Mouse (Mus musculus): ENCODE measurements around the gene Plcb1. TPM values are rescaled to one million over a fixed set of nuclear protein-coding genes. Genes with fewer than 3 reads are reported as not detected.

The Plcb1 gene
- polyA plus RNA-seq, 1 experiment from 2014 or later = 51.8 TPM

- Histone ChIP-seq H3K4me2 (ENCODE audit: low read length) (no peak overlapping the region), H3K36me3 (ENCODE audit: control insufficient read depth, insufficient read depth, low read length) (no peaks in the 10 kb centered on the region), H3K27me3 (replicated peaks; ENCODE audit: control insufficient read depth, insufficient read depth, low read length) (no peaks in the 10 kb centered on the region), H3K4me3 (ENCODE audit: low read length) (no peak overlapping the region), H3K9ac (ENCODE audit: low read depth, low read length) (no peak overlapping the region), H3K9me3 (ENCODE audit: control insufficient read depth, low read length) (no peaks in the 10 kb centered on the region), H3K4me1 (ENCODE audit: control insufficient read depth, insufficient read depth, low read depth, low read length) (no peaks in the 10 kb centered on the region), H3K27ac (ENCODE audit: low read depth, low read length) (0 out of 2 replicates have a peak overlapping the region, but pooled peaks have one; percentile 5)
- ATAC-seq = peak; percentile 32; the same call in 1 of the 2 replicates
- 70% methylated on average over 11 of the region's 11 CpGs for WGBS
Observed at GRCm38 (mm10) chr2:135204141-135205120, 418.6 kb downstream of the Plcb1 start.

DNA sequence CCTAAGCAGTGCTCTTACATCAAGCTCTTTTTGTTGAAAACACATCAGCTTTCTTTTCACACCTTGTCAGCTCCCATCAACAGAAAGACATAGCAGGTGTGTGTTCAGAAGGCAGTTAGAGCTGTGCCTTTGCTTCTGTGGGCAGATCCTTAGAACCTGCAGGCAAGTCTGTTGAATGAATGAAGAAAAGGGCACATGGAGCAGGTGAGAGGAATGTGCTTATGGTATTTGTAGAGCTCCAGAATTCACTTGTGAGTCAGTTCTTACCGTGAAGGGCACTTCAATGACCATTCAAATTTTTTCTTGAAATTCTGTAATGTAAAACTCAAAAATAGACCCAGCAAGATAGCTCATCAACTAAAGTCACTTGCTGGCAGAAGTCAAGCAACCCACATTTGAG is 423.0 kb downstream of the Plcb1 start:
- no peak for ATAC-seq
- Histone ChIP-seq H3K4me2 (ENCODE audit: low read length) (no peak overlapping the region), H3K36me3 (ENCODE audit: control insufficient read depth, insufficient read depth, low read length) (no peaks in the 10 kb centered on the region), H3K9ac (ENCODE audit: low read depth, low read length) (no peak overlapping the region), H3K4me1 (ENCODE audit: control insufficient read depth, insufficient read depth, low read depth, low read length) (no peaks in the 10 kb centered on the region), H3K27me3 (replicated peaks; ENCODE audit: control insufficient read depth, insufficient read depth, low read length) (no peaks in the 10 kb centered on the region), H3K27ac (ENCODE audit: low read depth, low read length) (no peak overlapping the region), H3K4me3 (ENCODE audit: low read length) (no peak overlapping the region), H3K9me3 (ENCODE audit: control insufficient read depth, low read length) (no peaks in the 10 kb centered on the region)
- WGBS = 97% methylated on average over 1 of the region's 1 CpGs

DNA sequence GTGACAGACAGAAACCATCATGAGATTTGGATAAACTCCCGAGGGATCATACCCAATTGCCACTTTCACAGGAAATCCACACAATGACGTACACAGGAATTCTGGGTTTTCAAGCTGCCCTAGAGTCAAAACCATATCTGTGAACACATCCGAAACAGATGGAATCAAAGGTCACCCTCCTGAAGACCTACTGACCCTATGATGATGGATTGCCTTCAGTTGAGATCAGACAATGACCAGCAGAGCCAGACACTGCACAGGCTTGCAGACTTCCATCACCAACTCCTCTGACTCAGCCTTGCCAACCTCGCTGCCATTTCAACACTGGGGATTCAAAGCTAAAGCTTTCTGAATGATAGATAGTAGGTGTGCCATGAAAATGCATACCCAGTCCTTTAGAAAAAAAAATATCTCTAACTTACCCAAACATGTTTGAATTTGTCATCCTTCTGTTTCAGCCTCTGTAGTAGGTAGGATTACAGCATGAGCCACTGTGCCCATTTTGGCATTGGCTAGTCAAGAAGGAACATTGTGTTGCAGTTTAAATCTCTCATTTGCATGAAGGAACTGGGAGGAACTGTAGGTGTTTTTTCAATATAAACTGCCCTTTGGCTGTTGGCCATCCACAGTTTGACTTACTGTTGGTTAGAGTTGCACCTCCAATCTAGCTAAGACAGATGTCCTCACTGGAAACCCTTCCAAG is 429.0 kb downstream of the Plcb1 start:
- H3K9me3 ChIP-seq (ENCODE audit: control insufficient read depth, low read length) = no peaks in the 10 kb centered on the region
- H3K27ac ChIP-seq (ENCODE audit: low read depth, low read length) = no peak overlapping the region
- no peak overlapping the region for H3K4me3 ChIP-seq (ENCODE audit: low read length)
- no peaks in the 10 kb centered on the region for H3K27me3 ChIP-seq (replicated peaks; ENCODE audit: control insufficient read depth, insufficient read depth, low read length)
- no peaks in the 10 kb centered on the region for H3K36me3 ChIP-seq (ENCODE audit: control insufficient read depth, insufficient read depth, low read length)
- no peak for ATAC-seq
- H3K4me2 ChIP-seq (ENCODE audit: low read length) = no peak overlapping the region
- no peaks in the 10 kb centered on the region for H3K4me1 ChIP-seq (ENCODE audit: control insufficient read depth, insufficient read depth, low read depth, low read length)
- H3K9ac ChIP-seq (ENCODE audit: low read depth, low read length) = no peak overlapping the region
- 58% methylated on average over 4 of the region's 4 CpGs for WGBS

DNA sequence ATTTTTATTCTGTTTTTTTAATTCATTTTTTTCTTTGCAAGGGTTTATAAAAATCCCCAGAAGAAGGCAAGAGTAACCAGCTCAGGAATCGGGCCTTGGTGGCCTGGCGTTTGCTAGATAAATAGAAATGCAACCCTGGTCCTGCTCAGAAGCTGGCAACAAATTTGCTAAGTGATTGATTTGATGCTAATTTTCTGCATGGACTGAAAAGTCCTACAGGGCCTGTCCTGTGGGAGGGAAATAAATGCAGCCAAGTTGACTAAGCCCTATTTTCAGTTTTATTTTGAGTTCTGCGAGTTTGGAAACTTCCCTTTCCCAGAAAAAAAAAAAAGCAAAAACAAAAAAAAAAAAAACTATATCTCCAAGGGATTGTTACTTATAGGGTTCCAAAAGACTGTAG is 433.5 kb downstream of the Plcb1 start:
- H3K4me1 ChIP-seq (ENCODE audit: control insufficient read depth, insufficient read depth, low read depth, low read length) = no peaks in the 10 kb centered on the region
- WGBS = 69% methylated on average over 3 of the region's 3 CpGs
- no peak for ATAC-seq
- H3K4me3 ChIP-seq (ENCODE audit: low read length) = no peak overlapping the region
- no peaks in the 10 kb centered on the region for H3K27me3 ChIP-seq (replicated peaks; ENCODE audit: control insufficient read depth, insufficient read depth, low read length)
- H3K9me3 ChIP-seq (ENCODE audit: control insufficient read depth, low read length) = no peaks in the 10 kb centered on the region
- no peaks in the 10 kb centered on the region for H3K36me3 ChIP-seq (ENCODE audit: control insufficient read depth, insufficient read depth, low read length)
- no peak overlapping the region for H3K9ac ChIP-seq (ENCODE audit: low read depth, low read length)
- H3K27ac ChIP-seq (ENCODE audit: low read depth, low read length) = no peak overlapping the region
- no peak overlapping the region for H3K4me2 ChIP-seq (ENCODE audit: low read length)

DNA sequence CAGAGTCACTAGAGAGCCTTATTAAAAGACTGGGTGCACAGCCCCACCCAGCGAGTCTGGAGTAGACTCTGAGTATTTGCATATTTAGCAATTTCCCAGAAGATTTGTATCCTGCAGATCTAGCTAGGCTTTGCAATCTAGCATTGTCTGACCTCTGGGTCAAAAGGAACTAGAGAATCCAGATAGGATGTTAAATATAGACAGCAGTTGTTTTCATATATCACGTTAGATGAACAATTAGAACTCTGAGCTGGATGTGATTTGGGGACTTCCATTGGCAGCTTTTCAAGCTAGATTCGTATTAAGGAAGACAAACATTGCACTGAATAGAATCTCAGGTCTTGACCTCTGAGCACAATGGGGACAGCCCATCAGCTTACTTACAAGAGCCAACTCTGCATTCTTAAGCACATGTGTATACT is 439.7 kb downstream of the Plcb1 start:
- Histone ChIP-seq H3K4me2 (ENCODE audit: low read length) (no peak overlapping the region), H3K27ac (ENCODE audit: low read depth, low read length) (no peak overlapping the region), H3K4me1 (ENCODE audit: control insufficient read depth, insufficient read depth, low read depth, low read length) (no peaks in the 10 kb centered on the region), H3K36me3 (ENCODE audit: control insufficient read depth, insufficient read depth, low read length) (no peaks in the 10 kb centered on the region), H3K9ac (ENCODE audit: low read depth, low read length) (no peak overlapping the region), H3K4me3 (ENCODE audit: low read length) (no peak overlapping the region), H3K27me3 (replicated peaks; ENCODE audit: control insufficient read depth, insufficient read depth, low read length) (no peaks in the 10 kb centered on the region), H3K9me3 (ENCODE audit: control insufficient read depth, low read length) (no peaks in the 10 kb centered on the region)
- ATAC-seq = no peak
- WGBS = 61% methylated on average over 3 of the region's 3 CpGs

DNA sequence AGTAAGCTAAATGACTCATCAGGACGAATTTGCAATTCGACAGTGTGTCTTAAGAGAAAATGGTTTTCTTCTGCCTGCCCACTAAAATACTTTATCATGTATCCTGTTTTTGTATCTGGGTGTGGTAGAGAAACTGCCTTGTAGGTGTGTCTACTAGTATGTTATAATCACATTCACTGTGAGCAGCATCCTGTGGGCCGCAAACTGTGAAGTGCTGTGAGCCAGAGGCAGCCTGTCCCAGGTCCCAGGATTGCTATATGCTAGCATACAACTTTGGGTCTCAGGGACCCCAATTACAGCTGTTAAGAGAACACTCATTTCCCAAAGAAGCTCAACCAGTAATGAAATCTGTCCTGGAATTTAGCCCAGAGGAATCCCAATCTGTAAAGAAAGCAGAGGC is 444.4 kb downstream of the Plcb1 start:
- H3K4me2 ChIP-seq (ENCODE audit: low read length) = no peak overlapping the region
- no peaks in the 10 kb centered on the region for H3K9me3 ChIP-seq (ENCODE audit: control insufficient read depth, low read length)
- 0 out of 2 replicates have a peak, but pooled peaks have one; percentile 9 for ATAC-seq
- H3K9ac ChIP-seq (ENCODE audit: low read depth, low read length) = no peak overlapping the region
- no peaks in the 10 kb centered on the region for H3K4me1 ChIP-seq (ENCODE audit: control insufficient read depth, insufficient read depth, low read depth, low read length)
- no peaks in the 10 kb centered on the region for H3K36me3 ChIP-seq (ENCODE audit: control insufficient read depth, insufficient read depth, low read length)
- no peak overlapping the region for H3K27ac ChIP-seq (ENCODE audit: low read depth, low read length)
- no peak overlapping the region for H3K4me3 ChIP-seq (ENCODE audit: low read length)
- WGBS = 88% methylated on average over 3 of the region's 3 CpGs
- H3K27me3 ChIP-seq (replicated peaks; ENCODE audit: control insufficient read depth, insufficient read depth, low read length) = no peaks in the 10 kb centered on the region

GRCm38 (mm10) chr2:135242662-135243316 is 456.9 kb downstream of the Plcb1 start:
- whole genome bisulfite sequencing = 92% methylated on average over 1 of the region's 1 CpGs
- H3K36me3 ChIP-seq (ENCODE audit: control insufficient read depth, insufficient read depth, low read length) = no peaks in the 10 kb centered on the region
- ATAC-seq = no peak

DNA sequence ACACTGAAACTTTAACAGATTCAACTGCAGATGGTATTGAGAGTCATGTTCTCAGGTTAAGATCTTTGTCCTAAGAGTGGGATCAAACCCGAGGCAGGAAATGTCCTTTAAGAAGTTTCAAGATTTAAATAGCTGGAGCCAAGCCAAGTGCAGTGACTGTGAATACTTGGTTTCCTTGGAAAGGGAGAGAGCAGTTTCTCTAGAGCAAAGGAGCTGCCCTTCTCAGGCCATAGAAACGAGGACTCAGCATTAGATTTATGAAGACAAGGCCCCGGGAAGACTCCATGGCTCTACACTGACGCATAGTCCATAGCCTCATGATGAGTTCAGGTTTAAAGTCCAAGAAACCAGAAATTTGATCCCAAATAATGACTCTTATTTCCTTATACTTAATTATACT is 457.9 kb downstream of the Plcb1 start:
- 57% methylated on average over 4 of the region's 4 CpGs for WGBS
- Histone ChIP-seq H3K9me3 (ENCODE audit: control insufficient read depth, low read length) (no peaks in the 10 kb centered on the region), H3K27ac (ENCODE audit: low read depth, low read length) (no peak overlapping the region), H3K9ac (ENCODE audit: low read depth, low read length) (no peak overlapping the region), H3K4me3 (ENCODE audit: low read length) (no peak overlapping the region), H3K4me2 (ENCODE audit: low read length) (no peak overlapping the region), H3K4me1 (ENCODE audit: control insufficient read depth, insufficient read depth, low read depth, low read length) (no peaks in the 10 kb centered on the region), H3K27me3 (replicated peaks; ENCODE audit: control insufficient read depth, insufficient read depth, low read length) (no peaks in the 10 kb centered on the region), H3K36me3 (ENCODE audit: control insufficient read depth, insufficient read depth, low read length) (no peaks in the 10 kb centered on the region)
- ATAC-seq = no peak

More at GRCm38 (mm10) chr2:135242662-135243316, 456.9 kb downstream of the Plcb1 start:
- Histone ChIP-seq H3K9ac (ENCODE audit: low read depth, low read length) (no peak overlapping the region), H3K27me3 (replicated peaks; ENCODE audit: control insufficient read depth, insufficient read depth, low read length) (no peaks in the 10 kb centered on the region), H3K4me1 (ENCODE audit: control insufficient read depth, insufficient read depth, low read depth, low read length) (no peaks in the 10 kb centered on the region), H3K4me2 (ENCODE audit: low read length) (no peak overlapping the region), H3K9me3 (ENCODE audit: control insufficient read depth, low read length) (no peaks in the 10 kb centered on the region), H3K27ac (ENCODE audit: low read depth, low read length) (no peak overlapping the region), H3K4me3 (ENCODE audit: low read length) (no peak overlapping the region)

GRCm38 (mm10) chr2:135249925-135250324 is 464.1 kb downstream of the Plcb1 start:
- H3K4me3 ChIP-seq (ENCODE audit: low read length) = no peak overlapping the region
- no peaks in the 10 kb centered on the region for H3K27me3 ChIP-seq (replicated peaks; ENCODE audit: control insufficient read depth, insufficient read depth, low read length)
- H3K4me2 ChIP-seq (ENCODE audit: low read length) = no peak overlapping the region
- no peaks in the 10 kb centered on the region for H3K4me1 ChIP-seq (ENCODE audit: control insufficient read depth, insufficient read depth, low read depth, low read length)
- ATAC-seq = no peak
- H3K36me3 ChIP-seq (ENCODE audit: control insufficient read depth, insufficient read depth, low read length) = no peaks in the 10 kb centered on the region
- WGBS = 86% methylated on average over 2 of the region's 2 CpGs
- no peak overlapping the region for H3K27ac ChIP-seq (ENCODE audit: low read depth, low read length)
- no peak overlapping the region for H3K9ac ChIP-seq (ENCODE audit: low read depth, low read length)
- no peaks in the 10 kb centered on the region for H3K9me3 ChIP-seq (ENCODE audit: control insufficient read depth, low read length)

Data from hindbrain, embryonic 16.5 days (tissue).